In genomic region chr16:4539521-4539920, GRCm38 (mm10) we compare ENCODE assay signal across 20 mouse cellular contexts. TPM values are rescaled to one million over a fixed set of nuclear protein-coding genes. Genes with fewer than 3 reads are reported as not detected.
DNase-seq lines count a peak whose midpoint lies in the region; ATAC-seq lines count a peak whose summit lies in the region.
"Had no signal": no experiment of that assay in that cellular context is flagged by ENCODE, and none has a peak within 500 bp of the region (broad histone marks: within the 10 kb centered on the region; RNA-seq: fewer than 3 reads in every experiment).

No protein-coding gene starts in this region.

- no peak for ATAC-seq in forebrain, embryonic 13.5 days
- ATAC-seq in forebrain, embryonic 12.5 days (ENCODE audit: low FRiP score), result no peak
- no peak for ATAC-seq in limb, embryonic 12.5 days (ENCODE audit: insufficient number of reproducible peaks, insufficient read depth, low FRiP score, low TSS enrichment, low read depth)
- no peak for ATAC-seq in forebrain, embryonic 16.5 days
- ATAC-seq: CD4-positive, CD25-positive, alpha-beta regulatory T cell, adult 4 months; liver, postnatal 0 days had no signal

- peak overlapping the region; percentile 54; the same call in 1 of the 2 replicates for H3K27ac ChIP-seq in forebrain, embryonic 13.5 days
- H3K27ac ChIP-seq in forebrain, embryonic 12.5 days, result no peak overlapping the region
- H3K27ac ChIP-seq in limb, embryonic 12.5 days, result 0 out of 2 replicates have a peak overlapping the region, but pooled peaks have one; percentile 7
- H3K27ac ChIP-seq in limb, embryonic 10.5 days, result no peak overlapping the region
- peak overlapping the region; percentile 73 for H3K27ac ChIP-seq in forebrain, embryonic 16.5 days (ENCODE audit: low read length)
- H3K27ac ChIP-seq: neural tube, embryonic 12.5 days had no signal

- H3K27me3 ChIP-seq in forebrain, embryonic 13.5 days, result no peaks in the 10 kb centered on the region
- no peaks in the 10 kb centered on the region for H3K27me3 ChIP-seq in forebrain, embryonic 12.5 days
- no peaks in the 10 kb centered on the region for H3K27me3 ChIP-seq in limb, embryonic 12.5 days
- no peaks in the 10 kb centered on the region for H3K27me3 ChIP-seq in limb, embryonic 10.5 days (ENCODE audit: low read depth, poor library complexity, severe bottlenecking)
- no peaks in the 10 kb centered on the region for H3K27me3 ChIP-seq in forebrain, embryonic 16.5 days (replicated peaks; ENCODE audit: control insufficient read depth, insufficient read depth, low read length)
- H3K27me3 ChIP-seq: neural tube, embryonic 12.5 days had no signal

- no peaks in the 10 kb centered on the region for H3K9me3 ChIP-seq in forebrain, embryonic 13.5 days (replicated peaks)
- no peaks in the 10 kb centered on the region for H3K9me3 ChIP-seq in forebrain, embryonic 12.5 days
- no peaks in the 10 kb centered on the region for H3K9me3 ChIP-seq in limb, embryonic 12.5 days
- no peaks in the 10 kb centered on the region for H3K9me3 ChIP-seq in limb, embryonic 10.5 days (replicated peaks)
- H3K9me3 ChIP-seq in forebrain, embryonic 16.5 days (ENCODE audit: control insufficient read depth, low read length), result no peaks in the 10 kb centered on the region
- H3K9me3 ChIP-seq: neural tube, embryonic 12.5 days had no signal

- no peak overlapping the region for H3K9ac ChIP-seq in forebrain, embryonic 13.5 days
- no peak overlapping the region for H3K9ac ChIP-seq in forebrain, embryonic 12.5 days
- no peak overlapping the region for H3K9ac ChIP-seq in limb, embryonic 12.5 days (replicated peaks)
- no peak overlapping the region for H3K9ac ChIP-seq in forebrain, embryonic 16.5 days (replicated peaks; ENCODE audit: low read depth, low read length)
- H3K9ac ChIP-seq: liver, postnatal 0 days; neural tube, embryonic 12.5 days had no signal

- 86% methylated on average over 4 of the region's 4 CpGs for WGBS in forebrain, embryonic 13.5 days
- WGBS in forebrain, embryonic 12.5 days, result 83% methylated on average over 4 of the region's 4 CpGs
- 84% methylated on average over 4 of the region's 4 CpGs for WGBS in limb, embryonic 12.5 days
- 91% methylated on average over 4 of the region's 4 CpGs for WGBS in limb, embryonic 10.5 days
- 69% methylated on average over 4 of the region's 4 CpGs for WGBS in forebrain, embryonic 16.5 days

- no peak overlapping the region for H3K4me2 ChIP-seq in forebrain, embryonic 13.5 days
- no peak overlapping the region for H3K4me2 ChIP-seq in forebrain, embryonic 12.5 days
- H3K4me2 ChIP-seq in limb, embryonic 12.5 days, result no peak overlapping the region
- no peak overlapping the region for H3K4me2 ChIP-seq in forebrain, embryonic 16.5 days (ENCODE audit: low read length)
- H3K4me2 ChIP-seq: neural tube, embryonic 12.5 days had no signal

- no peak overlapping the region for H3K4me3 ChIP-seq in forebrain, embryonic 13.5 days
- H3K4me3 ChIP-seq in forebrain, embryonic 12.5 days (replicated peaks), result no peak overlapping the region
- no peak overlapping the region for H3K4me3 ChIP-seq in limb, embryonic 12.5 days (replicated peaks)
- H3K4me3 ChIP-seq in limb, embryonic 10.5 days, result no peak overlapping the region
- H3K4me3 ChIP-seq in forebrain, embryonic 16.5 days (replicated peaks; ENCODE audit: low read length), result no peak overlapping the region
- H3K4me3 ChIP-seq: erythroblast, embryonic 14.5 days; neural tube, embryonic 12.5 days had no signal

- H3K36me3 ChIP-seq in forebrain, embryonic 13.5 days (ENCODE audit: poor library complexity, severe bottlenecking), result no peaks in the 10 kb centered on the region
- H3K36me3 ChIP-seq in forebrain, embryonic 12.5 days (replicated peaks), result no peaks in the 10 kb centered on the region; the same call in 1 of the 2 replicates
- peaks cover 4% of the 10 kb centered on the region; the same call in 1 of the 2 replicates for H3K36me3 ChIP-seq in limb, embryonic 12.5 days
- H3K36me3 ChIP-seq in limb, embryonic 10.5 days, result peaks cover 14% of the 10 kb centered on the region
- H3K36me3 ChIP-seq in forebrain, embryonic 16.5 days (ENCODE audit: control insufficient read depth, insufficient read depth), result no peaks in the 10 kb centered on the region

- no peak for DNase-seq in limb, embryonic 10.5 days (ENCODE audit: low spot score)
- DNase-seq in ES-CJ7 (ENCODE audit: low read depth, low spot score), result peak; percentile 29
- no peak for DNase-seq in right cerebral cortex, postnatal 14 days
- DNase-seq: cerebellum, adult 18-20 months; cerebellum, postnatal 25 days; gastrocnemius, postnatal 25 days; heart, postnatal 10 days; kidney, adult 18-20 months; kidney, postnatal 10 days; liver, postnatal 0 days; lung, postnatal 14 days; right cerebral cortex, adult 18-20 months; thymus, postnatal 36 days had no signal

- 0 out of 2 replicates have a peak, but pooled peaks cover 3% of the 10 kb centered on the region for H3K4me1 ChIP-seq in forebrain, embryonic 13.5 days
- peaks cover 9% of the 10 kb centered on the region; the same call in 1 of the 2 replicates for H3K4me1 ChIP-seq in forebrain, embryonic 12.5 days
- peaks cover 6% of the 10 kb centered on the region for H3K4me1 ChIP-seq in limb, embryonic 12.5 days (replicated peaks)
- peaks cover 10% of the 10 kb centered on the region; the same call in 1 of the 2 replicates for H3K4me1 ChIP-seq in limb, embryonic 10.5 days
- peaks cover 29% of the 10 kb centered on the region for H3K4me1 ChIP-seq in forebrain, embryonic 16.5 days (replicated peaks; ENCODE audit: control insufficient read depth, insufficient read depth, low read length)

RNA-seq across cellular contexts. Expression of gene Srl, which starts 2.1 kb away (rescaled TPM):
- 25.2 and 30.2 TPM in 2 replicates for polyA plus RNA-seq in forebrain, embryonic 13.5 days (2015; fragmentation: Nextera tagmentation; extraction: Ambion mirVana)
- polyA plus RNA-seq in forebrain, embryonic 12.5 days (2016; fragmentation: Nextera tagmentation; extraction: Ambion mirVana), result 27.6 and 30.7 TPM in 2 replicates
- polyA plus RNA-seq in limb, embryonic 12.5 days (2016; fragmentation: Nextera tagmentation; extraction: Ambion mirVana), result 36.9 and 40.7 TPM in 2 replicates
- 29.4 and 34.3 TPM in 2 replicates for polyA plus RNA-seq in limb, embryonic 10.5 days (2016; fragmentation: Nextera tagmentation; extraction: Ambion mirVana)
- 45.2 and 48.8 TPM in 2 replicates for polyA plus RNA-seq in forebrain, embryonic 16.5 days (2015; fragmentation: Nextera tagmentation; extraction: Ambion mirVana)
- polyA plus RNA-seq: erythroblast, embryonic 14.5 days had no signal

RNA-seq across cellular contexts. Expression of gene Tfap4, which starts 20.1 kb away (rescaled TPM):
- polyA plus RNA-seq in forebrain, embryonic 13.5 days (2015; fragmentation: Nextera tagmentation; extraction: Ambion mirVana), result 15.7 and 17.3 TPM in 2 replicates
- polyA plus RNA-seq in forebrain, embryonic 12.5 days (2016; fragmentation: Nextera tagmentation; extraction: Ambion mirVana), result 20.9 and 22.6 TPM in 2 replicates
- 29.1 and 31.0 TPM in 2 replicates for polyA plus RNA-seq in limb, embryonic 12.5 days (2016; fragmentation: Nextera tagmentation; extraction: Ambion mirVana)
- polyA plus RNA-seq in limb, embryonic 10.5 days (2016; fragmentation: Nextera tagmentation; extraction: Ambion mirVana), result 41.4 and 48.5 TPM in 2 replicates
- 13.2 and 14.9 TPM in 2 replicates for polyA plus RNA-seq in forebrain, embryonic 16.5 days (2015; fragmentation: Nextera tagmentation; extraction: Ambion mirVana)

RNA-seq across cellular contexts. Expression of gene Glis2, which starts 55.0 kb away (rescaled TPM):
- polyA plus RNA-seq in forebrain, embryonic 13.5 days (2015; fragmentation: Nextera tagmentation; extraction: Ambion mirVana), result 16.7 and 19.4 TPM in 2 replicates
- polyA plus RNA-seq in forebrain, embryonic 12.5 days (2016; fragmentation: Nextera tagmentation; extraction: Ambion mirVana), result 22.0 and 26.6 TPM in 2 replicates
- polyA plus RNA-seq in limb, embryonic 12.5 days (2016; fragmentation: Nextera tagmentation; extraction: Ambion mirVana), result 28.4 and 32.6 TPM in 2 replicates
- 27.0 and 30.7 TPM in 2 replicates for polyA plus RNA-seq in limb, embryonic 10.5 days (2016; fragmentation: Nextera tagmentation; extraction: Ambion mirVana)
- polyA plus RNA-seq in forebrain, embryonic 16.5 days (2015; fragmentation: Nextera tagmentation; extraction: Ambion mirVana), result 10.8 and 12.1 TPM in 2 replicates

Comparison
In these comparisons a context has a peak if more than half of its experiments do, and no peak if none do; other contexts are left out.
1. H3K27ac ChIP-seq: peak in forebrain, embryonic 13.5 days (single experiment), limb, embryonic 12.5 days (single experiment) and forebrain, embryonic 16.5 days (single experiment); none in forebrain, embryonic 12.5 days (single experiment) and limb, embryonic 10.5 days (single experiment).